Mouse (Mus musculus): ENCODE data around the gene Ptpn3. TPM values are rescaled to one million over a fixed set of nuclear protein-coding genes. Genes with fewer than 3 reads are reported as not detected.

The Ptpn3 gene
- polyA plus RNA-seq, 1 experiment from 2014 or later = 3.4 TPM

DNA sequence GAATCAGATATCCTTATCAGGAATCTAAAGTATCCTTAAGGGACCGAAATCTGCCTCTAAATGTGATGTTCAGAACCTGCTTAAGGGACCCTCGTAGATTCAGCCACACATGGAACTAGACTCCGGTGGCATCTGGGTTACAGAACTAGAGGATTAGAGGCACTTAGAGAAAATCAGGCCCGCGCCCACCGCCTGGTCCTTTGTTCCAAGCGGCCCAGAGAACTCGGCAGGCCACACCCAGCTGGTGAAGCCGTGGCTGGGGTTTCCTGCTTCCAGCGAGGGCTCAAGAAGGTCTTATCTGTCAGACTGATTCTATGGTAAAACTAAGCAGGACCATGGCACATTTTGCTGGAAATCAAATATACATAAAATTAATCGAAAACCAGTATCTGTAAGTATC lies 58.3 kb downstream of the Ptpn3 start:
- Histone ChIP-seq H3K9ac (ENCODE audit: low read depth, low read length) (no peak overlapping the region), H3K9me3 (ENCODE audit: control insufficient read depth, low read length) (no peaks in the 10 kb centered on the region), H3K4me2 (replicated peaks; ENCODE audit: low read depth, low read length) (no peak overlapping the region), H3K4me3 (ENCODE audit: low read depth, low read length) (no peak overlapping the region), H3K36me3 (ENCODE audit: control insufficient read depth, insufficient read depth, low read length) (no peaks in the 10 kb centered on the region), H3K4me1 (replicated peaks; ENCODE audit: control insufficient read depth, insufficient read depth, low read length) (no peaks in the 10 kb centered on the region), H3K27me3 (ENCODE audit: control insufficient read depth, insufficient read depth, low read length) (no peaks in the 10 kb centered on the region), H3K27ac (ENCODE audit: low read depth, low read length) (no peak overlapping the region)
- no peak for ATAC-seq (ENCODE audit: low FRiP score)
- WGBS = 79% methylated on average over 11 of the region's 11 CpGs
- DNase-seq (ENCODE audit: low spot score) = no peak

DNA sequence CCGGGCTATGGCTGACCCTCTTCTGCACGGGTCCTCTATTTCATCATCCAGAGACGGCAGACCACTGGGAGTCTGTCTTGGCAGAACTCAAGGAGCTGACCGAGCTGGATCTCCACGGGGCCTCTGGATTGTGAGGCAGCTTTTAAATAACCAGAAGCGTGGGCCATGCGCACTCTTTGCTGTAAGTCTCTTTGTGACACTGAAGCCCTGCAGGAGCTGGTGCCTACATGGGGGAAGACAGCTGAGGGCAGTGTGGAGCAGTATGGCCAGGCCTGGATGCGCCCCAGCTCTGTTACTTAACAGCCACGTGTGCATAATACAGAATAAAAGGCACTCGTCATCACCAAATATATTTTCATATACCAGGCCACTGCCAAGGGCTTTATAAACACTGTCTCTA lies 60.7 kb downstream of the Ptpn3 start:
- Histone ChIP-seq H3K27me3 (ENCODE audit: control insufficient read depth, insufficient read depth, low read length) (no peaks in the 10 kb centered on the region), H3K4me2 (replicated peaks; ENCODE audit: low read depth, low read length) (no peak overlapping the region), H3K27ac (ENCODE audit: low read depth, low read length) (no peak overlapping the region), H3K36me3 (ENCODE audit: control insufficient read depth, insufficient read depth, low read length) (no peaks in the 10 kb centered on the region), H3K9me3 (ENCODE audit: control insufficient read depth, low read length) (no peaks in the 10 kb centered on the region), H3K9ac (ENCODE audit: low read depth, low read length) (no peak overlapping the region), H3K4me3 (ENCODE audit: low read depth, low read length) (no peak overlapping the region), H3K4me1 (replicated peaks; ENCODE audit: control insufficient read depth, insufficient read depth, low read length) (no peaks in the 10 kb centered on the region)
- WGBS = 87% methylated on average over 10 of the region's 10 CpGs
- DNase-seq (ENCODE audit: low spot score) (no peak), ATAC-seq (ENCODE audit: low FRiP score) (no peak)

DNA sequence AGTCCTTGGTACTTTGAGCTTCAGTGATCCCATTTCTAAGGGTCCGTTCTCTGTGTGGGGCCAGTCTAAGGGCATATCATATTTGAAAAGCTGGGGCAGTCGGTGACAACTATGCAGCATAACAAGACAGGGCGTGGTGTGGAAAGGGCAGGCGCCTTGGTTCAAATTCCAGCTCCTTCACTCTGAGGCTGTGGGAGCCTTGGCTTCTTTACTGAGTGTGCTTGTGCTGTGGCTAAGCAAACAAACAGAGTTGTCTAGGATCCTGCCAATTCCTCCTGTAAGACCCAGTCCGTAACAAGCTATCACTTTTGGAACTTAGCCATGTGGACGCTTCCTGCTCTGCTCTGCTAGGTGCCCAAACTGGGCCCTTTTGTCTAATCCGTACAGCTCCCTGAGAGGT lies 61.5 kb downstream of the Ptpn3 start:
- no peaks in the 10 kb centered on the region for H3K9me3 ChIP-seq (ENCODE audit: control insufficient read depth, low read length)
- no peak for ATAC-seq (ENCODE audit: low FRiP score)
- no peak for DNase-seq (ENCODE audit: low spot score)
- no peak overlapping the region for H3K4me3 ChIP-seq (ENCODE audit: low read depth, low read length)
- WGBS = 82% methylated on average over 7 of the region's 7 CpGs
- H3K36me3 ChIP-seq (ENCODE audit: control insufficient read depth, insufficient read depth, low read length) = no peaks in the 10 kb centered on the region
- no peak overlapping the region for H3K27ac ChIP-seq (ENCODE audit: low read depth, low read length)
- H3K9ac ChIP-seq (ENCODE audit: low read depth, low read length) = no peak overlapping the region
- H3K4me2 ChIP-seq (replicated peaks; ENCODE audit: low read depth, low read length) = no peak overlapping the region
- H3K27me3 ChIP-seq (ENCODE audit: control insufficient read depth, insufficient read depth, low read length) = no peaks in the 10 kb centered on the region
- no peaks in the 10 kb centered on the region for H3K4me1 ChIP-seq (replicated peaks; ENCODE audit: control insufficient read depth, insufficient read depth, low read length)

GRCm38 (mm10) chr4:57239112-57239511 lies 62.5 kb downstream of the Ptpn3 start:
- H3K36me3 ChIP-seq (ENCODE audit: control insufficient read depth, insufficient read depth, low read length) = no peaks in the 10 kb centered on the region
- no peak overlapping the region for H3K27ac ChIP-seq (ENCODE audit: low read depth, low read length)
- H3K9me3 ChIP-seq (ENCODE audit: control insufficient read depth, low read length) = no peaks in the 10 kb centered on the region
- H3K4me1 ChIP-seq (replicated peaks; ENCODE audit: control insufficient read depth, insufficient read depth, low read length) = no peaks in the 10 kb centered on the region
- H3K9ac ChIP-seq (ENCODE audit: low read depth, low read length) = no peak overlapping the region
- 67% methylated on average over 6 of the region's 6 CpGs for WGBS
- H3K27me3 ChIP-seq (ENCODE audit: control insufficient read depth, insufficient read depth, low read length) = no peaks in the 10 kb centered on the region
- no peak for ATAC-seq (ENCODE audit: low FRiP score)
- DNase-seq (ENCODE audit: low spot score) = no peak
- no peak overlapping the region for H3K4me2 ChIP-seq (replicated peaks; ENCODE audit: low read depth, low read length)
- H3K4me3 ChIP-seq (ENCODE audit: low read depth, low read length) = no peak overlapping the region

DNA sequence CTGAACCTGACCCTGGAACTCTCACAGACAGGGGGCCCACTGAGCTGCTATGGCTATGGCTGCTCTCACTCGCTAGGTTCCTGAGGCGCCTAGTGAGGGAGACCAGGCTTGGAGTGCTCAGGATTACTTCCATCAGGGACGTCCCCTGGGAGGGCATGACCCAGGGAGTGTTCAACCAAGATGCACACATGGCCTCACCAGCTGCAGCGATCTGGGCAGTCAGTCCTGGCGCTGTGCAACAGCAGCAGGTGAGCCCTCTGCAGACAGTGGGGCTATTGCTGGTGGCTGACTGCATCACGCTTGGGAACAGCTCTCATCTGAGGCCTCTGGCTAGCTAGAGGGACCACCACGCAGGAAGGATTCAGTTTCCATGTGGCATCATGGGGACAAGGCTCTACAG lies 63.5 kb downstream of the Ptpn3 start:
- no peak overlapping the region for H3K4me3 ChIP-seq (ENCODE audit: low read depth, low read length)
- H3K4me1 ChIP-seq (replicated peaks; ENCODE audit: control insufficient read depth, insufficient read depth, low read length) = no peaks in the 10 kb centered on the region
- H3K36me3 ChIP-seq (ENCODE audit: control insufficient read depth, insufficient read depth, low read length) = no peaks in the 10 kb centered on the region
- no peaks in the 10 kb centered on the region for H3K27me3 ChIP-seq (ENCODE audit: control insufficient read depth, insufficient read depth, low read length)
- H3K9me3 ChIP-seq (ENCODE audit: control insufficient read depth, low read length) = no peaks in the 10 kb centered on the region
- WGBS = 76% methylated on average over 7 of the region's 7 CpGs
- no peak for ATAC-seq (ENCODE audit: low FRiP score)
- no peak overlapping the region for H3K27ac ChIP-seq (ENCODE audit: low read depth, low read length)
- no peak for DNase-seq (ENCODE audit: low spot score)
- H3K4me2 ChIP-seq (replicated peaks; ENCODE audit: low read depth, low read length) = no peak overlapping the region
- H3K9ac ChIP-seq (ENCODE audit: low read depth, low read length) = no peak overlapping the region

- H3K4me3 ChIP-seq (ENCODE audit: low read depth, low read length) = no peak overlapping the region
- H3K4me2 ChIP-seq (replicated peaks; ENCODE audit: low read depth, low read length) = no peak overlapping the region
- 84% methylated on average over 5 of the region's 5 CpGs for WGBS
- no peaks in the 10 kb centered on the region for H3K4me1 ChIP-seq (replicated peaks; ENCODE audit: control insufficient read depth, insufficient read depth, low read length)
- ATAC-seq (ENCODE audit: low FRiP score) (no peak), DNase-seq (ENCODE audit: low spot score) (no peak)
- no peaks in the 10 kb centered on the region for H3K27me3 ChIP-seq (ENCODE audit: control insufficient read depth, insufficient read depth, low read length)
- no peak overlapping the region for H3K9ac ChIP-seq (ENCODE audit: low read depth, low read length)
- H3K27ac ChIP-seq (ENCODE audit: low read depth, low read length) = no peak overlapping the region
- H3K9me3 ChIP-seq (ENCODE audit: control insufficient read depth, low read length) = no peaks in the 10 kb centered on the region
- no peaks in the 10 kb centered on the region for H3K36me3 ChIP-seq (ENCODE audit: control insufficient read depth, insufficient read depth, low read length)
Measured at GRCm38 (mm10) chr4:57236513-57236912, 65.1 kb downstream of the Ptpn3 start.

DNA sequence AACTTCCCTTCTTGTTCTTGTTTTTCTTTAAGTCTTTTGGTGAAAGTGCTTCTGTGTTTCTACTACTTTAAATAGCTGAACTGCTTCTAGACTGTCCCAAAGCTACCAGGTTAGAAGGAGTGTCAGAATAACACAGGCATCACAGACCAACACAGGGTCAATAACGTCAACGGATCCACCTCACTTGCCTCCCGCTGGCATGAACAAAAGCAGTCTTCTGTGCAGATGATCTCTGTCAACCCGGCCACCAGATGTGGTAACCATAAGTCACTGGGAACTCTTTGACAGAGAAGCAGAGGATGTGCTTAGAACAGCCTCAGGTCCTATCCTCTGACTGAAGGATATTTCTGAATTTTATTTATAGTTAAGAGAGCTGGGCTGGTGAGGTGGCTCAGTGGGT lies 65.9 kb downstream of the Ptpn3 start:
- Histone ChIP-seq H3K4me1 (replicated peaks; ENCODE audit: control insufficient read depth, insufficient read depth, low read length) (no peaks in the 10 kb centered on the region), H3K27me3 (ENCODE audit: control insufficient read depth, insufficient read depth, low read length) (no peaks in the 10 kb centered on the region), H3K36me3 (ENCODE audit: control insufficient read depth, insufficient read depth, low read length) (no peaks in the 10 kb centered on the region), H3K4me2 (replicated peaks; ENCODE audit: low read depth, low read length) (no peak overlapping the region), H3K27ac (ENCODE audit: low read depth, low read length) (no peak overlapping the region), H3K4me3 (ENCODE audit: low read depth, low read length) (no peak overlapping the region), H3K9ac (ENCODE audit: low read depth, low read length) (no peak overlapping the region), H3K9me3 (ENCODE audit: control insufficient read depth, low read length) (no peaks in the 10 kb centered on the region)
- ATAC-seq (ENCODE audit: low FRiP score) = no peak
- WGBS = 60% methylated on average over 4 of the region's 4 CpGs
- DNase-seq (ENCODE audit: low spot score) = no peak

- Histone ChIP-seq H3K4me2 (replicated peaks; ENCODE audit: low read depth, low read length) (no peak overlapping the region), H3K27ac (ENCODE audit: low read depth, low read length) (no peak overlapping the region), H3K9me3 (ENCODE audit: control insufficient read depth, low read length) (no peaks in the 10 kb centered on the region), H3K36me3 (ENCODE audit: control insufficient read depth, insufficient read depth, low read length) (no peaks in the 10 kb centered on the region), H3K4me3 (ENCODE audit: low read depth, low read length) (no peak overlapping the region), H3K4me1 (replicated peaks; ENCODE audit: control insufficient read depth, insufficient read depth, low read length) (no peaks in the 10 kb centered on the region), H3K9ac (ENCODE audit: low read depth, low read length) (no peak overlapping the region), H3K27me3 (ENCODE audit: control insufficient read depth, insufficient read depth, low read length) (no peaks in the 10 kb centered on the region)
- no peak for ATAC-seq (ENCODE audit: low FRiP score)
- 93% methylated on average over 7 of the region's 7 CpGs for WGBS
- DNase-seq (ENCODE audit: low spot score) = no peak
Measured at GRCm38 (mm10) chr4:57234348-57234747, 67.3 kb downstream of the Ptpn3 start.

DNA sequence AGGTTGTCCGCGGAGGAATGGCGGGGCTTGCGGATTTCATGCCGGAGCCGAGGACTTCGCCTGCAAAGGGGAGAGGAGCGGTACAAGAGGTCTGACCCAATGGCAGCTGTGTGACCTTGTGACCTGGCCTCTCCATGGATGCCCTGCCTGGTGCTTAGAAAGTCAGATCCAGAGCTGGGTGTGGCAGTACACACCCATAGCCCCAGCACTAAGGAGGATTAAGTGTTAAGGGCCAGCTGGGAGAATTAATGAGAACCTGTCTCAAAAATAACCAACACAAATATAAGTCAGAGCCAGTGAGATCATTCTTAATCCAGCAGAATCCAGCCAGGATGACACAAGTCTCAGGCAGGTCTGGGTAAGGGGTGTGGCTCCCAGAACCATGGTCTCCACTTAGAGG lies 69.2 kb downstream of the Ptpn3 start:
- Histone ChIP-seq H3K27me3 (ENCODE audit: control insufficient read depth, insufficient read depth, low read length) (no peaks in the 10 kb centered on the region), H3K27ac (ENCODE audit: low read depth, low read length) (no peak overlapping the region), H3K4me2 (replicated peaks; ENCODE audit: low read depth, low read length) (no peak overlapping the region), H3K9ac (ENCODE audit: low read depth, low read length) (no peak overlapping the region), H3K4me3 (ENCODE audit: low read depth, low read length) (no peak overlapping the region), H3K4me1 (replicated peaks; ENCODE audit: control insufficient read depth, insufficient read depth, low read length) (no peaks in the 10 kb centered on the region), H3K36me3 (ENCODE audit: control insufficient read depth, insufficient read depth, low read length) (no peaks in the 10 kb centered on the region), H3K9me3 (ENCODE audit: control insufficient read depth, low read length) (no peaks in the 10 kb centered on the region)
- DNase-seq (ENCODE audit: low spot score) (no peak), ATAC-seq (ENCODE audit: low FRiP score) (no peak)
- 86% methylated on average over 8 of the region's 8 CpGs for WGBS
